Comparison of ENCODE assay signal across 21 mouse cellular contexts in genomic region chr8:70441565-70441964, GRCm38 (mm10). TPM values are rescaled to one million over a fixed set of nuclear protein-coding genes. Genes with fewer than 3 reads are reported as not detected.
"Had no signal": no experiment of that assay in that cellular context is flagged by ENCODE, and none has a peak within 500 bp of the region (broad histone marks: within the 10 kb centered on the region; RNA-seq: fewer than 3 reads in every experiment).

No protein-coding gene starts in this region.

- H3K4me3 ChIP-seq: lung, embryonic 15.5 days; megakaryocyte, embryonic 14.5 days; midbrain, embryonic 13.5 days; midbrain, embryonic 15.5 days; neural tube, embryonic 12.5 days; stomach, embryonic 15.5 days had no signal

- ATAC-seq: lung, postnatal 0 days; midbrain, embryonic 13.5 days; midbrain, embryonic 15.5 days had no signal

- H3K27me3 ChIP-seq: lung, embryonic 15.5 days; megakaryocyte, embryonic 14.5 days; midbrain, embryonic 13.5 days; neural tube, embryonic 12.5 days; stomach, embryonic 15.5 days had no signal

- H3K9ac ChIP-seq: lung, embryonic 15.5 days; midbrain, embryonic 13.5 days; midbrain, embryonic 15.5 days; neural tube, embryonic 12.5 days; stomach, embryonic 15.5 days had no signal

- H3K27ac ChIP-seq: lung, embryonic 15.5 days; macrophage; midbrain, embryonic 13.5 days; midbrain, embryonic 15.5 days; neural tube, embryonic 12.5 days; stomach, embryonic 15.5 days; stomach, postnatal 0 days had no signal

- H3K4me2 ChIP-seq: lung, embryonic 15.5 days; midbrain, embryonic 11.5 days; midbrain, embryonic 13.5 days; midbrain, embryonic 15.5 days; neural tube, embryonic 12.5 days; stomach, embryonic 15.5 days had no signal

- H3K9me3 ChIP-seq: lung, embryonic 15.5 days; megakaryocyte, embryonic 14.5 days; midbrain, embryonic 13.5 days; midbrain, embryonic 15.5 days; neural tube, embryonic 12.5 days; stomach, embryonic 15.5 days had no signal

- H3K36me3 ChIP-seq: lung, embryonic 15.5 days; midbrain, embryonic 13.5 days; midbrain, embryonic 15.5 days; neural tube, embryonic 12.5 days; stomach, embryonic 15.5 days had no signal

- DNase-seq: lung, adult 2 months; lung, postnatal 14 days; lung, postnatal 36 days; right cerebral cortex, postnatal 14 days; thymus, adult 2 months; thymus, postnatal 25 days; thymus, postnatal 4 days had no signal

RNA-seq across cellular contexts. Expression of gene Tmem59l, which starts 45.6 kb away (rescaled TPM):
- total RNA-seq: megakaryocyte progenitor cell, adult 5-6 weeks; monocyte, adult 5-6 weeks; neutrophil, adult 5-6 weeks had no signal
- polyA plus RNA-seq: macrophage; spleen, adult 2 months had no signal

RNA-seq across cellular contexts. Expression of gene Crlf1, which starts 51.4 kb away (rescaled TPM):
- total RNA-seq: megakaryocyte progenitor cell, adult 5-6 weeks; monocyte, adult 5-6 weeks; neutrophil, adult 5-6 weeks had no signal
- polyA plus RNA-seq: macrophage had no signal
